23 mouse cellular contexts compared by ENCODE assay signal in genomic region chr5:32955716-32956115, GRCm38 (mm10).
"Had no signal": no experiment of that assay in that cellular context is flagged by ENCODE, and none has a peak within 500 bp of the region (broad histone marks: within the 10 kb centered on the region; RNA-seq: fewer than 3 reads in every experiment).

No protein-coding gene starts in this region.

- H3K27me3 ChIP-seq: heart, embryonic 12.5 days; hindbrain, embryonic 13.5 days; hindbrain, embryonic 15.5 days; limb, embryonic 13.5 days; limb, embryonic 15.5 days; liver, embryonic 12.5 days had no signal

- H3K4me3 ChIP-seq: gastrocnemius, adult 2 months; heart, embryonic 10.5 days; heart, embryonic 12.5 days; hindbrain, embryonic 13.5 days; hindbrain, embryonic 15.5 days; limb, embryonic 13.5 days; limb, embryonic 15.5 days; liver, embryonic 12.5 days had no signal

- H3K4me2 ChIP-seq: heart, embryonic 12.5 days; hindbrain, embryonic 13.5 days; hindbrain, embryonic 15.5 days; limb, embryonic 13.5 days; limb, embryonic 15.5 days; liver, embryonic 12.5 days had no signal

- H3K9me3 ChIP-seq: heart, embryonic 10.5 days; heart, embryonic 12.5 days; hindbrain, embryonic 13.5 days; hindbrain, embryonic 15.5 days; limb, embryonic 13.5 days; limb, embryonic 15.5 days; liver, embryonic 12.5 days had no signal

- ATAC-seq: hindbrain, postnatal 0 days; intestine, embryonic 16.5 days; liver, embryonic 12.5 days had no signal

- H3K9ac ChIP-seq: heart, embryonic 12.5 days; hindbrain, embryonic 13.5 days; hindbrain, embryonic 15.5 days; limb, embryonic 13.5 days; limb, embryonic 15.5 days; liver, embryonic 12.5 days; liver, embryonic 14.5 days had no signal

- H3K4me1 ChIP-seq: hindbrain, embryonic 13.5 days; hindbrain, embryonic 15.5 days; limb, embryonic 13.5 days; limb, embryonic 15.5 days had no signal

- DNase-seq: gastrocnemius, adult 2 months; gastrocnemius, postnatal 10 days; gastrocnemius, postnatal 25 days; heart, adult 18-20 months; heart, postnatal 10 days; kidney, adult 18-20 months; kidney, adult 8-10 months; kidney, postnatal 14 days; kidney, postnatal 36 days; layer of hippocampus, adult 9-11 months; layer of hippocampus, postnatal 36 days; left cerebral cortex, postnatal 4 days had no signal

- H3K27ac ChIP-seq: gastrocnemius, adult 2 months; heart, embryonic 10.5 days; hindbrain, embryonic 13.5 days; hindbrain, embryonic 15.5 days; hindbrain, postnatal 0 days; kidney, postnatal 0 days; limb, embryonic 13.5 days; limb, embryonic 15.5 days; liver, embryonic 12.5 days; liver, embryonic 14.5 days had no signal
